Mouse (Mus musculus): ENCODE results near the gene Trub1. TPM values are rescaled to one million over a fixed set of nuclear protein-coding genes. Genes with fewer than 3 reads are reported as not detected.

The Trub1 gene
- polyA plus RNA-seq, 2 experiments from 2014 or later, result 12.6 to 12.9 TPM

Other genes with a start within 250 kb of the Trub1 start
- gene Ablim1, start 138.0 kb upstream of the Trub1 start, polyA plus RNA-seq (2017; shearing (Covaris generic)), result 100 to 1,000 TPM; 290 to 362 TPM
- 1 to 10 TPM; 8.1 to 8.7 TPM for gene Fam160b1, start 92.2 kb upstream of the Trub1 start, polyA plus RNA-seq (2017; shearing (Covaris generic))
- gene Atrnl1, start 158.1 kb downstream of the Trub1 start, polyA plus RNA-seq (2017; shearing (Covaris generic)), result under 1 TPM in 1 of 2 experiments, not detected in 1; 0.11 TPM